Mouse (Mus musculus): Measurements from ENCODE around the gene Fam71d. TPM values are rescaled to one million over a fixed set of nuclear protein-coding genes. Genes with fewer than 3 reads are reported as not detected.

Fam71d gene
- polyA plus RNA-seq, 1 experiment from 2014 or later, result 0.46 TPM

Other genes with a start within 250 kb of the Fam71d start
- 14.4 and 16.0 TPM in 2 replicates for gene Mpp5, start 57.4 kb downstream of the Fam71d start, polyA plus RNA-seq (2015; fragmentation: Nextera tagmentation; extraction: Ambion mirVana)
- 120 and 123 TPM in 2 replicates for gene Atp6v1d, start 170.1 kb downstream of the Fam71d start, polyA plus RNA-seq (2015; fragmentation: Nextera tagmentation; extraction: Ambion mirVana)
- 165 and 175 TPM in 2 replicates for gene Eif2s1, start 170.3 kb downstream of the Fam71d start, polyA plus RNA-seq (2015; fragmentation: Nextera tagmentation; extraction: Ambion mirVana)
- 0.96 and 1.1 TPM in 2 replicates for gene Plek2, start 215.4 kb downstream of the Fam71d start, polyA plus RNA-seq (2015; fragmentation: Nextera tagmentation; extraction: Ambion mirVana)